Mouse (Mus musculus): ENCODE results near the gene Rpl18.

Gene Rpl18

GRCm38 (mm10) chr7:45700301-45701015 lies 14.8 kb upstream of the Rpl18 start:
- peak; percentile 64 for DNase-seq (ENCODE audit: low spot score)

- DNase-seq (ENCODE audit: low spot score): no peak
These were observed 14.2 kb upstream of the Rpl18 start for GRCm38 (mm10) chr7:45701072-45701471.

GRCm38 (mm10) chr7:45701607-45702006 lies 13.7 kb upstream of the Rpl18 start:
- no peak for DNase-seq (ENCODE audit: low spot score)

- no peak for DNase-seq (ENCODE audit: low spot score)
These were observed 12.9 kb upstream of the Rpl18 start for GRCm38 (mm10) chr7:45702316-45702715.

GRCm38 (mm10) chr7:45702809-45703520 lies 12.3 kb upstream of the Rpl18 start:
- DNase-seq (ENCODE audit: low spot score): no peak

- no peak for DNase-seq (ENCODE audit: low spot score)
These were observed 11.7 kb upstream of the Rpl18 start for GRCm38 (mm10) chr7:45703521-45704033.

GRCm38 (mm10) chr7:45704046-45704559 lies 11.2 kb upstream of the Rpl18 start:
- DNase-seq (ENCODE audit: low spot score): peak; percentile 80

GRCm38 (mm10) chr7:45704730-45705442 lies 10.4 kb upstream of the Rpl18 start, which contains the start of gene Dbp:
TSS of gene Dbp (plus strand) at chr7:45705088.
- peak; percentile 100 for DNase-seq (ENCODE audit: low spot score)

- no peak for DNase-seq (ENCODE audit: low spot score)
These were observed 9.8 kb upstream of the Rpl18 start for GRCm38 (mm10) chr7:45705443-45705864.

- DNase-seq (ENCODE audit: low spot score): peak; percentile 81
These were observed 9.4 kb upstream of the Rpl18 start for GRCm38 (mm10) chr7:45705873-45706281.

GRCm38 (mm10) chr7:45706721-45707241 lies 8.5 kb upstream of the Rpl18 start:
- peak; percentile 88 for DNase-seq (ENCODE audit: low spot score)

- DNase-seq (ENCODE audit: low spot score): peak; percentile 96
These were observed 7.8 kb upstream of the Rpl18 start for GRCm38 (mm10) chr7:45707375-45707967.

GRCm38 (mm10) chr7:45708221-45708761 lies 7.0 kb upstream of the Rpl18 start:
- peak; percentile 91 for DNase-seq (ENCODE audit: low spot score)

- DNase-seq (ENCODE audit: low spot score): peak; percentile 47
These were observed 6.2 kb upstream of the Rpl18 start for GRCm38 (mm10) chr7:45709036-45709435.

- no peak for DNase-seq (ENCODE audit: low spot score)
These were observed 5.4 kb upstream of the Rpl18 start for GRCm38 (mm10) chr7:45709677-45710355.

- no peak for DNase-seq (ENCODE audit: low spot score)
These were observed 4.6 kb upstream of the Rpl18 start for GRCm38 (mm10) chr7:45710477-45711191.

- no peak for DNase-seq (ENCODE audit: low spot score)
These were observed 3.8 kb upstream of the Rpl18 start for GRCm38 (mm10) chr7:45711316-45712021.

- peak; percentile 79 for DNase-seq (ENCODE audit: low spot score)
These were observed 3.1 kb upstream of the Rpl18 start for GRCm38 (mm10) chr7:45712022-45712757.

GRCm38 (mm10) chr7:45713396-45713795 lies 1.9 kb upstream of the Rpl18 start:
- DNase-seq (ENCODE audit: low spot score): no peak

All from yolk sac, embryonic 10.5 days (tissue).